Mouse (Mus musculus) cerebellum, postnatal 10 days (tissue): ENCODE data around the gene Padi4.

Experiments used
- DNase-seq, 2 experiments: peaks; one replicate each; pipeline ENCODE4 v3.0.0; 2021; ENCODE audit warnings: mixed read lengths in 2 of 2

The Padi4 gene

DNA sequence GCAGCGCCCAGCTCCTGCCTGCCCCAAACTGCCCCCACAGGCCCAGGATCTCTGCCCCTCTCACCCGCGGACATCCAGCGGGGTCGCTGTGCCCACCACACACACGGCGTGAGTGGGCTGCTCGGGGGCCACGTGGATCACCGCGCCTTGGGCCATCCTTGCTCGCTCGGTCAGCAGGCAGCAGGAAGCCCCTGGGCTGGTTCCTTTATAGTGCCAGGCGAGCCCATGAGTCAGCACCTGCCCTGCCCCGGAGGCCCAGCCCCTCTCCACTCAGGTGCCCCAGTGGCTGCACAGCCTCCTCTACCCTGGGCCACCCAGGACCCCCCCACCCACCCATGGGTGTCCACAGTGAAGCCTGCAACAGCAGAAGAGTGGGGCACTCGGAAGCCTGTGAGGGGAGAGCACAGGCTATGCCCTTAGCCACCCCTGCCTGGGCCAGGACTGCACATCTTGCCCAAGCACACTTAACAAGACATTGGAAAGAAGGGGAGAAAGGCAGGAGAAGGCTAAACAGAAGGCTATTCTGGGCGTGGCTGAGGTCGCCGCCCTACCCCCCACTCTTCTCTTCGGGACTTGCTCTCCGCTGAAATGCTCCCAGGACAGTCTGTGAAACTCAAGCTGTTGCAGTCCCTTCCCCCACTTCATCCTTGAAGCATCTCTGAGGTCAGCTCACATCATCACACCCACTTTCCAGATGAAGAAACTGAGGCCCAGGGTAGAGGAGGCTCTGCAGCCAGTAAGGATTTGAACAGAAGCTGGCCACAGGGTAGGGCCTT lies at the start of gene Padi4:
Gene Padi4, minus strand, starts transcription at position 212 of the 776 bp plus-strand sequence.
- no peak for DNase-seq

DNA sequence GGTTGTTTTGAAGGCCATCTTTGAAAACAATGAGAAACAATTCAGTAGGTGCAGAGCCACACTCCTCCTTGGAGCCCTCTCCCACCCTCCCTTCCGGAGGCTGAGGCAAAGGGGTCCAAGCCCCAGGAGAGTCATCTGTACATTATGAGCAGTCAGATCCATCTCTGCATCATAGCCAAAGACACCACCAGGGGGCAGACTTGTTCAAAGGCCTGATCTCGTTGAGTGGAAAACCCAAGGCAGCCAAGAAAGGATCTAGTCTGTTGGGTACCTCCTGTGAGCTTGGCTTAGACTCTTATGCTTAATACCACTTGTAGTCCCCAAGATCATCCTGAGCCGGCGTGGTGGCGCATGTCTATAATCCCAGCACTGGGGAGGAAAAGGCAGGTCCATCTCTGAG lies 48.0 kb upstream of the Padi4 start:
- peak; percentile 84 to 88 for DNase-seq

DNA sequence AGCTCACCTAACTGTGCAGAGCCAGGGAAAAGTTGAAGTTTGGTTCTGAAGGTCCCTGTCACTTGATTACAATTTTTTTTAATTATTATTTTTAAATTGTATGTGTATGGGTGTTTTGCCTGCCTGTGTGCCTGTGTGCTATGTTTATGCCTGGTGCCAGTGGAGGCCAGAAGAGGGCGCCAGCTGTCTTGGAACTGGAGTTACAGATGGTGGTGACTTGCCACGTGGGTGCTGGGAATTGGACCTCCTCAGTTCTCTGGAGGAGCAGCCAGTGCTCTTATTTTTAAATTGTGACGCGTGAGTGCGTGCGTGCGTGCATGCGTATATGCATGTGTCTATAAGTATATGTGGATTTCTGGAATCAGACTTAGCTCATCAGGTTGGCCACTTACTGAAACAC lies 43.4 kb upstream of the Padi4 start:
- no peak for DNase-seq

DNA sequence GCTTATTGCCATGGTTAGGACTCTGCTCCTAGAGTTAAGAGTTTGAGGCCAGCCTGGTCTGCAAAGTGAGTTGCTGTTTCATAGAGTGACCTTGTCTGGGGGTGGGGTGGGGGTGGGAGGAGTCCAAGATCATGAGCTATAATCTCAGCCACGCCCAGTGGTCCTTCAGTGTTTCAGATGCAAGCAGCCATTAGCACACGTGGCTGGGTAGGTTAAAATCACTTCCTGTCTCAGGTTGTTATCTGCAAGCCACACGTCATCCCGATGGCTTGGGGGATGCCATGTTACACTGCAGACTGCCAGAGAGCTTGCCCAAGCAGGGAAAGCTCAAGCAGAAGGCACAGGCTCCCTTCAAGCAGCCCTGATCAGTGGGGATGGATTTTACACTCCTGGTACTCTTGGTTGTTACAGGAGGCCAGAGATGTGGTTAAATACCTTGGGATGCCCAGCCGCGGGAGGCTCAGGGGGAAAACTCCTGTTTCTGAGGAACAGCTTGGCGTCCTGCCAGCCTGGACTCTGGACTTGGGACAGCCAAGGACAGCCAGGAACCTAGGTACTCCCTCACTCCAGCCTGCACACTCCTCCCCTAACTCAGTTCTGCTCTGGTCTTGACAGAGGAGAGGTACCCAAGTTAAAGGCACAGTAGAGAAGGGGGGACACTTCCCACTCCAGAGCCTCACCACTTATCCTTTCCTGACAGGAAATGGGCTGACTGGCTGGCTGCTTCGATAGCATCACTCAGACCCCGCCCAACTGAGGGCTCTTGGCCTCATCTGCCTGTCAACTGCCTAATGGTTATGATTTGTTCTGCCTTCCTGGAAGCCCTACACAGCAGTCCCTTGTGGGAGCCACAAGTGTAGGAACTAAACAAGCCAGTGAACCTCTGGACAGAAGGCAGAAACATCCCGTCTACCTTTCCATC lies 42.2 kb upstream of the Padi4 start:
- DNase-seq, result peak; percentile 33 to 40

DNA sequence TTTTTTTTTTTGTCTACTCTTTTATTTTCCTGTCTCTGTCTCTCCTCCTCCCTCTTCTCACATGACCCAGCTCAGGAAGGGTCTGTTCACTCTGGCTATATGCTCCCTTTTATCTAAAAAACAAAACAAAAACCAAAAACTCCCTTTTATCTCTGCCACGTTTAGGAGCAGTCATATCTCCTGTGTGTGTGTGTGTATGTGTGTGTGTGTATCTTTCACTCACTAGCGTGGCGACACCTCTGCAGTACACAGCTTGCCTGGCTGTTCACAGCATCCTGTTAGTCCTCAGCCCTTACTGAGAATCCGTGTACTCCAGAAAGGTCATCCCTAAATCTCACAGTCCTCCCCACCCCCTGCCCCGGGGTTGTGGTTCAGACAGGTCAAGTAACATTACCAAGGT lies 41.5 kb upstream of the Padi4 start:
- no peak for DNase-seq

DNA sequence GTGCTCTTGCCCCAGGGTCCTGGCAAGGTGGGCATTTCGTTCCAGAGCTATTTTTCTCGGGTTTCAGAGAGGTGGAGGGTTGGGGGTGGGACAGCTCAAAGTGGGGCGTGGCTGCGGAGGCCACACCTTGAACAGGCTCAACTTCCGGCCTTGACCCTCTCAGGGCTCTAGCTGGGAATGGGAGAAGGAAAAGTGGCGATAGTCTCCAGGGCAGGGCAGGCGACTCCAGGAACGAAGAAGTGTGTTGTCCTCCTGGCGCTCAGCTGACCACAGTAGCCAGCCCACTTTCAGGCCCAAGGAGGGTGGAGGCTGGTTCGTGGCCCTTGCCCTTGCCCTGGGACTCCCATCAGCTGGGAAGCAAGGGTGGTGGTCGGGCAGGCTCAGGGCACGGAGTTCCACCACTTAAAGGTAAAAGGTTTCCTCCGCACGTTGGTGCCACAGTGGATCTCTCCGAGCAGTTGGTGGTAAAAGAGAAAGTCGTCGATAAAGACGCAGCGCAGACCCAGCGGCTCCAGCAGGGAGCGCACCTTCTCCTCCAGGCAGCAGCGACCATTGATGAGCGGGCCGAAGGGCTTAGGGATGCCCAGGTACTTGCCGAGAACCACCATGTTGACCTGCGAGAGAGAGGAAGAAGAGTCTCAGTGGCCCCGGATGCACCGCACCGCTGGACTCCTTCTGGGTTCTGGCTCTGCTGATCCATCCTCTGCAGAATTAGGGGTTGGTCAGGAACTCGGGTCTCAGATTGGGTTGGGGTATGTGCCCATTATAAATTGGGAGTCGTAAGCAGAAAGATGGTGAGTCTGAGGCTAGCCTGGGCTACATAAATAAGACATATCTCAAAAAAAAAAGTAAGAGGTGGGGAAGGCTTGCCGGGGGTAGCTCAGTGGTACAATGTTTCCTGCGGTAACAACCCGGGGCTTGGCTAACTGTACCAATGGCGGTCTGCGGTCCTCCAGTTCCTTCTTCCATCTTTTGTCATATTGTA lies 40.5 kb upstream of the Padi4 start:
- peak; percentile 27 to 40 for DNase-seq

DNA sequence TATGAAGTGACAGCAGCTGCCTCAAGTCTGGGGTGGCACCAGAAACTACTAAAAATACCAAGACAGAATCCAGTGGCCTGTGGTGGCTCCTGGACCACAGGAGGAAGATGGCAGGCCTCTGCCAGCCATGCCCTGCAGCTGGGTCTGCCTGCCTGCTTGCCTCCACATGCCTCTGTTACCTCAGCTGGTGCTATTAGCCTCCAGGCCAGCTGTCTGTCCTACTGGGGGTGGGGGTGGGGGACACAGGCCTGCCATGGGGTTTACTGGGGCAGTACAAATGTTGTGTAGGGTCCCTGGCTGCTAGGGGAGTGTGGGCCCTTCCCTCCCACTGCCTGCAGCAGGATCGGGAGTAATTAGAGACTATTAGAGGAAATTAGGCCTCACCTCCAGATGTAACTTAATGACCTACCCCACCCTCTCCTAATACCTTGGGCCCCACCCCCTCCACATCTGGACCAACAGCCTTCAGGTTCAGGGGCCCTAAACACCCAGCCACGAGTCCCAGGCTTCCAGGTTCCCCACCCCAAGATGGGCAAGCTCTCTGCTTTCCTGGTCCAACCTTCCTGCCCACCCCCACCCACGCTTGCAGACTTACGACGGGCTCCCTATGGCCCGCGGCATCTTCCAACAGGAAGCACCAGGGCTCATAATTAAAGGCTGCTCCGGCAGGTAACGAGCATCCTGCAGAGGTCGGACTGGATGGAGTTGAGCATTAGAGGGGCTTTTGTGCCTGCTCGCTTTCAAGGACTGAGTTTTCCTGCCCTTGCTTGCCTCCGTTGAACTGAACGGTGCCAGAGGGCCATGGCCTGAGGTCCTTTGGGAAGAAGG lies 39.5 kb upstream of the Padi4 start:
- DNase-seq, result no peak

DNA sequence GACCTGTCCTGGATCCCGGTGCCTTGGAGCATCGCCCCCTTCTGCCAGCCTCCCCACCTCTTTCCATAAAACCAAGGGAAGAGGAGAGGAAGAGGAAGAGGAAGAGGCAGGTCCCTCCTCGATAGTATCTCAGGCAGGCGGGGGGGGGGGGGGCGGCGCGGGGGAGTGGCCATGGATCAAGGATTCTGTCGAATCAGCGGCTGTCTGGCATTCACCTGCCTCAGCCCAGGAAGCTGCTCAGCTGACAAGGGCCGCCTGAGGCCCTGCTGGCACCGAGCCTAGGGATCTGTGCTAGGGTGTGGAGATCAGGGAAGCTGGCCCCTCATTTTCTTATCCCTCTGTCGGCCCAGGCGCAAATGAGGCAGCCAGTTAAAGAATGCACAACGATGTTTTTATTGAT lies 38.6 kb upstream of the Padi4 start:
- peak; percentile 79 to 84 for DNase-seq

DNA sequence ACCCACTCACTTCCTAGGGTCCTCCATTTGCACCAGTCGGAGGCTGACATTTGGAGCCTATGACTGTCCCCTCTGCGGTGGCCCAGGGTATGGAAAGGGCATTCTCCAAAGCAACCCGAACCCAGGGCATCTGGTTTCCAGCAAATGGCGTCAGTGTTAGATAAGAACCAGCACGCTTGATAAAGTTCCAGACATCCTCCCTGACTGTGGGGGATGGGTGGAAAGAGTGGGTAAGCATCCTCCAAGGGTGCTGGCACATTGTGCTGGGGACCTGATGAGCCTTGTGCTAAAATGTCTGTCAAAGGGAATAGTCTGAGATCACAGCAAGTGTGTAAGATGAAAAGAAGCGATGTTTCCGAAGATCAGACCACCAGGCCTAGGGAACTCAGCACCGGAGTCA lies 38.2 kb upstream of the Padi4 start:
- DNase-seq, result no peak

DNA sequence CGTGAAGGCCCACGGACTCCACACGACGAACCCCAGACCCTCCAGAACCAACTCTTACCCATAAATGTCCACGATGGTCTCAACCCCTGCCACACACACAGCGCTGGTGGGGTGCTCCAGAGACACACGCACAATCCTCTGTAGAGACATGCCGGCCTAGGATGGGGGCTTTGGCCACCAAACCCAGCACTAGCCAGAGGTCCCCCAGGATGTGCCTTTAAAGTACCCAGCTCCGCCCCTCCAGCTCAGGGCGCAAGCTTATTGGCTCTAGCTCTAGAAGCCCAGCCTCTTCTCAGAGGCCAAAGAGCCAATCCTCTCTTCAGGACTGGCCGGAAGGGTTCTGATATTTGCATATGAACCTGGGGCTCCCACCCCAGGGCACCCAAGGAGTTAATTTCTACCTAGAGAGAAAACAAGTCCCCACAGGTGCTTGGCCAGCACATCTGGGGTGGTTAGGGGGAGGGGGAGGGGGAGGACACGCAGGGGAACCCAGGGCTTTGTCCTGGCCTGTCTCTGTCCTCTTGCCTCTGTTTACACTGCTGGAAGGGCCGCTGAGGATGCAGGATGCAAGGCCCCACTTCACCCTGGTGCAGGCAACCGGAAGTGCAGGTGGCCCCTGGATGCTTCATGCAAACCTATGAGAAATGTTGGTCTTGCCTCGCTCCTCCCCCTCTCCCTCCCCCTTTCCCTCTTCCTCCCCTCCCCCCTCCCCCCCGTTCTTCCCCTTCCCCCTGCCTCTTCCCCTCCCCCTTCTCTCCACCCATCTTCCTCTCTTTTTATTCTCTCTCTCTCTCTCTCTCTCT lies 36.6 kb upstream of the Padi4 start, which contains the start of gene Padi3:
Gene Padi3, minus strand, starts transcription at position 191 of the 803 bp plus-strand sequence.
- DNase-seq, result no peak

DNA sequence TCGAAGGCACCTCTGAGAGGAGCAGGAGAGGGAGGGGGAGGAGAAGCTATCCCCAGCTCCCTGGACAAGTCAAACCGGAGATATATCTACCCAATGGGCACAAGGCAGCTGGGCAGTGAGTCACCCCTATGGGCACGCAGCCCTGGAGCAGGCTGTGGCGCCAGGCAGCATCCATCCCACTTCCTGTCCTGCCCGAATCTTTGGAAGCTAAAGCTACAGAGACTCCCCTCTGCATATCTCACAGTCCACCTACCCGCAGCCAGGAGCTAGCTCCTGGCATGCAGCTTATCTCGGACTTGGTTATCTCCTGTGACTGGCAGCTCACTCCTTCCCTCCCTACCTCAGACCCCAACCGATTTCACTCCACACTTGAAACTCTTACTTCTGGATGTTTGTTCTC lies 35.1 kb upstream of the Padi4 start:
- no peak for DNase-seq

DNA sequence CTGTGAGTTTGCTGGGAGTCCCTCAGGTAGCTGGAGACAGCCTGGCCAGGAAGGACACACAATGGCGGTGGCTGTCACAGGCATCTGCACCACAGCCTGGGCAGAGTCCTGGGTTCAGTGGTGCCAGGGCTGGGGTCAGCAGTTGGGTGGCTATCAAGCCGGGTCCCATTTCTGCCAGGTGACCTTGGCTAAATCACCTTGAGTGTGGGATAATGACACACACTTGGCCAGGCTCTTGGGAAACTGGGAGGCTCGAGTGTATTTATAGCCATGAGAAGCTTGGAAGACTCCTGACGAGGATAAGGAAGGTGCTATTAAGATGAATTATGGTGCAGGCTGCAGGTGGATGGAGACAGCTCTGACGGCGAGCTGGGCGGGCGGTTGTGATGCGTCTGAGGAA lies 30.6 kb upstream of the Padi4 start:
- no peak for DNase-seq

DNA sequence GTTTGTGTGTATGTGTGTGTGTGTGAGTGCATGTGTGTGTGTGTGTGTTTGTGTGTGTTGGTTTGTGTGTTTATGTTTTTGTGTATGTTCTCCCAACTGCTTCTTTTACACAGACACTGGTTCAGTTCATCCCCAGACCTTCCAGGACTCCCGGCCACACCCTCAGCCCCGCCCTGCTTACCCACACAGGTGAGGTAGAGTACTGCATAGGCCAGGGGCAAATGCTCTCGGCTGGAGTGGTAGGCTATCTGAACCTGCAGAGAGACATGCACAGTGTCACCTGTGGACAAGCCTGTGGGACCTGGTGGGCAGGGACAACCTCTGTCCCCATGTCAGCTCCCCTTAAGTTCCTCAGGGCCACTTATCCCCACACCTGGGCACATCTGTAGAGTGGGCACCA lies 27.3 kb upstream of the Padi4 start:
- no peak for DNase-seq

DNA sequence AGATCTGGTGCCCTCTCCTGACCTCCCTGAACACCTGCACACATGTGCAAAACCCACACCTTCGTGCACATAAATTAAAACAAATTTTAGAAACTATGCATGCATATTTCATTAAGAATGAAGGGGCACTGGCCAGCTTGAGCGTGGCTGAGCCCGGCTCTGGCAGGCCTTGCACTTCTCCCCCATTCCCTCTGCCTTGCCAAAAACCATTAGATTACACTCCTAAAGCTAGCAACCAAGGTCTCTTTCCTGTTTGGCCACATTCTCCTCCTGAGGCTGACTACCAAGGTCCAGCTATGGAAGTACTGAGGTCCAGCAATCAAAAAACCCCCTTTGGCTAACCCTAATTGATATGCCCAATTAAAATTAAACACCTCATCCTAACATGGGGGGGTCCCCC lies 22.8 kb upstream of the Padi4 start:
- no peak for DNase-seq

DNA sequence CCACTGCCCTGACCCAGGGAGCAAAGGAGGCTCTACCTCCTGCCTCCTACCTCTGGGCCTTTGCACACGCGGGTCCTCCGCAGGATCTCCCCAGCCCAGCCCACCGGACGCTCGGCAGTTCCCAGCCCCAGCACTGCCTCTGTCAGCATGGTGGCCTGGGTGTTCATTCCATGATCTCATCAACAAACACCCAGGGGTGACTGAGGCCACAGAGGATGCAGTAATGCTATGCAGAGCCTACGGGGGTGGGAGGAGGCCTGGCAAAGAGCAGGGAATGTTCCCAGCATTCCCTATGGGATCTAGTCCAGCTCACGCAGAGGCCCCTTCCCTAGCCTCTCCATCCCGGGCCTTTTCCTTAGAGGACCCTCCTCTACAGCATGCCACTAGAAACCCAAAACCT lies 20.6 kb upstream of the Padi4 start:
- no peak for DNase-seq

DNA sequence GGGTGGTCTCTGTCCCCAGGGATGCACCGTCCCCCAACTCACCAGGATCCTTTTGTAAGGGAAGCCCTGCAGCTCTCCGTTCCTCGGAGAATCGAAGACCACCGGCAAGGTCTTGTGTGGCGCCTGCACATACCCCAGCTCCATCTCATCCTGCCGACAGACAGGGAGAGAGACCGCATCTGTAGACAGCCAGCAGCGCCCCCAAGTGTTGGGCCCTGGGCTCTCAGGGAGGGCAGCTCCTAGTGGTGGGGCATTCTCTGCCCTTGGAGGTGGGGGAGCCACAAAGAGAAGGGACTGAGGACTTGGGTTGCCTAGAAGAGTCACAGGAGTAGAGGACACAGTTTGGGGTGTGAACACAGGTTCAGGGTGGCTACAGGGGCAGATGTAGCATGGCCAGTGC lies 19.8 kb upstream of the Padi4 start:
- DNase-seq, result no peak

DNA sequence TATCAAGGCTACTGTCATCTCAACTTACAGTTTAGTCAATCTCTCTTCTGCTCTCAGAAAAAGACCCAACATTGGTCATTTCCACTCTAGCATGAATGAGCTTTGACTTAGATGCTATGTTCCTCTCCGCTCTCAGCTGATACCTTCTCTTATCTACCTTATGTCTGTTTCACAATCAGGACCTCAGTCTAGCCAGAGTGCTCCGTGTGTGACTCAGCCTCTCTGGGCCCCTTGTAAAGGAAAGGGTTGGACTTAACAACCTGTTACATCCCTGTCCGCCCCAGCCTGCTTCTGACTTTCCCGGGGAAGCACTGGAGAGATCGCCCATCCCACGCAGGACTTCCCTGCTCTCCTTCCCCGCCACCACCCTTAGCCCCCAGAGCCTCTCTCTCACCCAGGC lies 18.5 kb upstream of the Padi4 start:
- no peak for DNase-seq

DNA sequence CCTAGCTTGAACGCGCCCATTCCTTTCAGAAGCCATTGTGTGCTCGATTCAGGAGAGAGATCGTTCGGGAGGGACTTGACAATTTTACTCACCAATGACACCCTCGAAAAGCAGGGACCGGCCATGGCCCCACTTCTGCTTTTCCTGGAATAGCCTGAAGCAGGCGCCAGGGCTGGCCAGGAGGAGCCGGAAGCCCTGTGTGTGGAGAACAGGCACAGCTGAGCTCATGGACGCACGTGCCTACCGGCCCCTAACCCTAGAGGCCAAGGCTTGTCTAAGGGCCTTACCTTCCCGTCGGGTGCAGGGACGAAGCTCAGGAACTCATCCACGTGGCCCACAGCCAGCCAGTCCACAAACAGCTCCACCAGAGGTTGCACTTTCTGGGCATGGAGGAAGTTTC lies 17.0 kb upstream of the Padi4 start:
- no peak for DNase-seq

DNA sequence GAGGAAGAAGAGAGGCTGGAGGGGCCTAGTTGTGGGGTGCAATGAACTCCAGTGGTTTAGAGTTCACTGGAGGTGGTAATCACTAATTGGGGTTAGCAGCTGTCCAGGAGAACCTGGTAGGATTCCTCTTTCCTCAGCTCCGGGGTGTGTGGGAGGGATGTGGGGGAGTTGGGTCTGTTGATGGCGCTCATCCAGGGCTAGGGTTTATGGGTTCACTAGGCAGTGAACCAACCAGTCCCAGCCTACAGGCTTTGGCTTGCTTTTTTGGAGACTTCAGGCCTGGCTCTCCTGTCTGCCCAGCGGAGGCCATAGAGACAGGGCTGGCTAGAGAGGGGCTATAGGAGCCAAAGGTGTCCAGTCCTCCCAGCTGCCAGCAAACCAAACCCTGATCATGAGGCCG lies 15.9 kb upstream of the Padi4 start:
- DNase-seq, result no peak

DNA sequence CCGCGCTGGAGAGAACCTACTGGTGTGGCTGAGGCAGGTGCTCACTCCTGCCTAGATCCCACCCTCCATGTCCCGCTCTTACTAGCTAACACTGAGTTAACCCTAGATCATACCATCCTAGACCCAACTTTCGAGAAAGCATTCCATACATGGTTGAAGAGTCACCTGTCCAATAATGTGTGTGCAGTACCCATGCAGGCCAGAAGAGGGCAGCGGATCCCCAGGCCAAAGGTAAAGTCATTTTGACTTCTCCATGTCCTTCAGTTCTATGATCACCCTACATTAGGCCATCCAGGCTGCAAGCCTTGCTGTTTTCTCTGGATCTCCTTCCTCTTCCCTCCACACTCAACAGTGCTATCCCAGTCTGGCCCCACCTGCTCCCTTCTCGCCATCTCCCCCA lies 14.9 kb upstream of the Padi4 start:
- DNase-seq, result peak; percentile 87 to 90

DNA sequence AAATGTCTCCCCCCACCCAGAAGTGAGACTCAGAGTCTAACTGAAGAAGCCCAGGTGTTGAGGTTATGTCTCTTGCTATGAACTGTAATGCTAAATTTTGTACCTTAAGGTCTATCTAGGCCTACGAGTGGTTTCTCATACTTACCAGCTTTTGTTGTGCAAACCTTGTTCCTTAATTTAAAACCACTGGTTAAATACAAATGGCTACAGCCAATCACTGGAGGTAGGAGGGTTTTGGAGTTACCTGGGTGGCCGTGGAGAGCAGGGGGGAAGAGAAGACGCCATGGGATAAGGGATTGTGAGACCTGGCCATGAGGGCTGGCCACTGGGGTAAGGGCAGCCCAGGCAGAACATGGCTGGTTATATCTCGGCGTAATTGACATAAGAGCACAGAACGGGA lies 14.2 kb upstream of the Padi4 start:
- no peak for DNase-seq
